Mouse (Mus musculus): ENCODE results near the gene Vstm5.
"Not testable (repeated sequence)": the region's sequence is repeated elsewhere in the genome, so short reads cannot be mapped to it uniquely, and the experiment has no call there.

The Vstm5 gene

DNA sequence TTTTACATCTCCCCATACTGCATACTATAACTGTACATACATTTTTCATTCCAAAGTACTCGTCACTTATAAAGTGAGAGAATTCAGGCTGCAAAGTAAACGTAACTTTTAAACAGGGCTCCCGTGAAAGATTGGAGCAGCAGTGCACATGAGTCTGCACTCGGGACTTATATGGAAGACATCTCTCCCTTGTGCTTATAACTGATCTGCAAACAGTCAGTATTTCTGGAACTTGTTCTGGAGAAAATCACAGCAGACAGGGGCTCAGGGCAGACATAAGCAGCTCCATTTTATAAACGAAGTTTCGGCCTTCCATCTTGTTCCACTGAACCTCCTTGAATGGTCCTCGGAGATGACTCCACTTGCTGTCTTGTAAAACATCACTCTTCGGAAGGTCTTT, 23.1 kb downstream of the Vstm5 start:
- no peak for DNase-seq (ENCODE audit: low read depth, low spot score)

DNA sequence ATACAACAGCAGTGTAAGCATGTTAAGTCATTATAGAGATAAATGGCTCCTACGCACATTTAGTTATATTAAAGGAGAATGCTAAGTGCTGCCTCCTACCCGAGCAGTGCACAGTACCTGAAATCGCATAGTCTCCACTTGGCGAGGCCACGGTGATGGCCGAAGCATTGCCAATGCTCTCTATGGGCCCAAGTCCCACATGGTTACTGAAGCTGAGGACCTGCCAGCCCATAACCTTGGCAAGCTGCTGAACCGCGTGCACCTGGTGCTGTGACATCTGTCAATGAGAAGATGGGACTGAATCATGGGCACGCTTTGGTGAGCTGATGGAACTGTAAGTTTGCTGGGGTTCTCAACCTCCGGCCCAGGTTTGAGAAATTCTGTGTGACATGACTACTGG, 24.6 kb downstream of the Vstm5 start:
- peak; percentile 68 for DNase-seq (ENCODE audit: low read depth, low spot score)

DNA sequence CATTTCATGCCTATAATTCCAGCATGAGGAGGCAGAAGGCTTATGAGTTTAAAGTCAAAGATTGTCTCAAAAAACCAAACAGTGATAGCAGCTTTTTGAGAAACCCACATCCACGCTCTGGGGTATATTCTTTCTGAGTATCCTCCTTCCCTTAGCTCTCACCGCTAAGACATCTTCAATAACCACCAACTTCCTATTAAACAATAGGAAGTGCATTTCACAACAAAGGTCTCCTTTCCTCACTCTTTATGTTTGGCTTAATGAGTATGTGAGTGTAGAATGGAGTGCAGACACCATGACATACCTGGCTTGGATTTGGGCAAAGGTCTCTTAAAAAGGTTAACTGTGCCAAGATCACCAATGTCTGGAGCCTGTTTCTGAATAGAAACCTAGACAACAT, 35.1 kb downstream of the Vstm5 start:
- DNase-seq (ENCODE audit: low read depth, low spot score) = no peak

DNA sequence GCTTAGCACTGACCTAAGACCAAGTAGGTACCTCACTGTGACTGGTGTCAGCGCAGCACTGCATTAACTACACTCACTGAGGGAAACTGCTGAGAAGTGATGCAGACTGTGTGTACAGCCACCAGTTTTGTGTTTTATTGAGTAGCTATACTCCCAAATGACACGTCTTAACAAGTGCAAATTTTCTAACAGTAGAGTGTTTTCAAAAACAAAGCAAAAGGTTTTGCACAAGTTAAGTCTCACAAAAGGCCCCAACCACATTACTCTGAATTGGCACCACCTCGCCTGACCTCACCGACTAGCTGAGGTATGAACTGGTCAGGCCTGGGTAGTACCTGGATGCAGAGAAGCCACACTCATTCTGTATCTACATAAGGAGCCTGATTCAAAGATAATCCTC, 38.0 kb downstream of the Vstm5 start:
- DNase-seq (ENCODE audit: low read depth, low spot score) = no peak

DNA sequence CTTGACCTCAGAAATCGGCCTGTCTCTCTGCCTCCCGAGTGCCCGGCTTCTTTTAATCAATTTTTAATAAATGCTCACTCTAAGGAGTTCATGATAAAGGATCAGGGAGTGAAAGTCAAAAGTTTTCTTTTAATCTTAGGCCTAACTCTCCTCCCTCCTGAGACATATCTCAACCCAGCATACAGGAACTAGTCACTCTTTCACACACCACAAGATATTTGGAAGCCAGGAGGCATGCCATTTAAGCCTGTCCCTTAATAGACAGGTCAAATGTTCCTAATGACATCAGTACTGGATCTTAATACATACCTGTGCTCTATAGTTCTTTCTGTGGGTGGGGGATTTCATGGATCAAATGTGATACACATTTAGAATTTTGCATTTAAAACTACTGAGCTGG, 39.5 kb downstream of the Vstm5 start:
- DNase-seq (ENCODE audit: low read depth, low spot score) = no peak

DNA sequence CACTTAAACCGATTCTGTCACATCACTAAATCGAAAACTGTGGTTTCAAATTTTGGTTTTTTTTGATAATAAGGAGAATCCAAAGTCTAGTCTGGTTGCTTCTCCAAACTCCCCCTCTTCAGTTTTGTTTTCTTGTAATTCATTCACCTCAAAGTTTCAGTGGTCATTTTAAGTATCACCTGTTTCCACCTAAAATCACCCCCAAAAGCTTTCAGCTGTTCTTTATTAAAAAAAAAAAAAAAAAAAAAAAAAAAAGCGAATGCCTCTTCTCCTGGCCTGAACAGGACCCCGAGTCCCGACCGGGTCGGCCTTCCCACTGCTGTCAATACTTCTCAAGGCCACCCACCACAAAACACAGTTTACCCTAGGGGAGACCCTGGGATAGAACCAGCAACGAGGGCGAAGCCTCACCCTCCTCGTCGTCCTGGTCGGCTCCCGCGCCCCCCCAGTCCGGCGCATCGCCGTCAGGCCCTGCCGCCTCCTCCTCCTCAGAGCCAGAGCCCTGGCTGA, 40.3 kb downstream of the Vstm5 start:
- no peak for DNase-seq (ENCODE audit: low read depth, low spot score)

DNA sequence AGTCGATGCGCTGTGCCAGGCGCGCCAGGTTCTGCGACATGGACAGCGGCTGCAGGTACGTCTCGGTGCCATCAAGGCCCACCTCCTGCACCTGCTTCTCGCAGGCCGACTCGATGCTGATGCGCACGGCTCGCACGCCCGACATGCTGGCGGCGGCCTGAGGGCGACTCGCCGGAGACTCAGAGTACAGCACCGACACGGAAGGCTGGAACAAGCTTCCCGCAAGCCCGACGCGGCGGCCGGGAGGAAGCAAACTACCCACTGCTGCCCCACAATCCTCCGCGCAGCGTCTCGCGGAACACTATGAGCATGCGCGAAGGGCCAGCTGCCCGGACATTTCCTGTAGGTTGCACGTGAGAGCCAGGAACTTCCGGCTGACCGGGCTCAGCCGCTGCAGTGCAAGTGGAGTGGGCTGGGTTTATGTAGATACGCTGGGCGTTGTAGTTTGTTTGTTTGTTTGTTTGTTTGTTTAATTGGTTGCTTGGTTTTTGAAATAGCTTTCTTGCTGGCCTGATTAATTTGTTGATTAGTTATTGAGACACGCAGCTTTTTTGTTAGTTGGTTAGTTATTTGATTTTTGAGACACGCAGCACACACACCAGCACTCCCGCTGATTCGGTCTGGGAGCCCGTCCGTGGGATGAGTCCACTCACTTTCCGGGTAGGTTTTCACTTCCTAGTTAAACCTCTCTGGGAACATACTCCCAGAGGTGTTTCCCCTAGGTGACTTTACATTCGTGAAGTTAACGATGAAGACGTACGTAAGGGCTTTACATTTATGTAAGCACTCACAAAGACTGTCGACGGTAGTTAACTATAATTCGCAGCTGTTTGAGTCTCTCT, 41.0 kb downstream of the Vstm5 start, which contains the start of gene Med17:
Gene Med17 (minus strand): TSS at position 283 of the 842 bp plus-strand sequence.
- peak; percentile 99 for DNase-seq (ENCODE audit: low read depth, low spot score)

DNA sequence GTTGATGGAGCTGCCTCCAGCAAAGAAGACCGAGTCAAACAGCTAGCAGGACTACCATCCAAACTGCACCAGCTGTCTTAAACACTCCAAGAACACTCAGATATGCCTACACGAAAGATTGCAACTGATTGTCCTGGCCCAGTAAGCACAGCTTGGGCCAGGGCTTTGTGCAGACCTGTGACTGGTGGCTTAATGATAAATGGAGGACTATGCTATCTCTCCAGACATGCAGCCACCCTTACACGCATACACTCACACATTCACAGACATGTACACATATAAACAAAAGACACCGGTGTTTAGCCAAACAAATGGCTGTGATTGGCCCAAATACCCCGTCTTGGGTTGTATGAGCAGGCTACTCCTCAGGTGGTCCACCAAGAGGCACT, 41.6 kb downstream of the Vstm5 start:
- no peak for DNase-seq (ENCODE audit: low read depth, low spot score)

DNA sequence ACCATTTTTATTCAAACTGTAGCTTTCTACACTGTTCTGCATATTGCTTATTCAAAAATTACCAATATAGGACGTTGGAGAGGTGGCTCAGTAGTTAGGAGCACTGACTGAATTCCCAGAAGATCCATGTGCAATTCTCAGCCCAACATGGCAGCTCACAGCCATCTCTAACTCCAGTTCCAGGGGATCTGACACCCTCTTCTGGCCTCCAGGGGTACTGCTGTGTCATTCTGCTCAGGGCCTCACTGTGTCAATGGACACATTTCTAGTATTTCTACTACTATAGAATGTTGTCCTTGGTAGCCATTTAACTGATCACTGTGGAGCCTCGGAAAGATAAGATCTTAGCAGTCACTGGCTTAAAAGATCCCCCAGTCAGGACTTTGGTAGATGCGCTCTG, 46.6 kb downstream of the Vstm5 start:
- DNase-seq (ENCODE audit: low read depth, low spot score) = no peak

DNA sequence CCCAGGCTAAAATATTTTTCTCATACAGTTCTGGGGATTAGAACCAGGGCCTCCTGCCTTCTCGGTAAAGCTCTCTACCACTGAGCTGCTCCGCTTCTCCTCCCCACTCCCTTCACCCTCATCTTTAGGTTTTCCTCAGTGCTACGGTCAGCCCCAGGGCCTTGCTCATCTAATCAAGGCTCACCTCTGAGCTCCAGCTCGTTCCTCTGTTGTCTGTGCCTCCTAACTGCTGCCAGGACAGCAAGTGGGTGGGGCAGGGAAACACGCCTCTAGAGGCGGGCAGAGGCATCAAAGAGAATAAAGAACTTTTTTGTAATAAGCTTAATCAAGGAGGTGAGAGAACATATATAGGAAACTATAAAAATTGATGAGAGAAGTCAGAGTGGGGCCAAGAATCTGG, 49.0 kb downstream of the Vstm5 start:
- DNase-seq (ENCODE audit: low read depth, low spot score) = no peak

DNA sequence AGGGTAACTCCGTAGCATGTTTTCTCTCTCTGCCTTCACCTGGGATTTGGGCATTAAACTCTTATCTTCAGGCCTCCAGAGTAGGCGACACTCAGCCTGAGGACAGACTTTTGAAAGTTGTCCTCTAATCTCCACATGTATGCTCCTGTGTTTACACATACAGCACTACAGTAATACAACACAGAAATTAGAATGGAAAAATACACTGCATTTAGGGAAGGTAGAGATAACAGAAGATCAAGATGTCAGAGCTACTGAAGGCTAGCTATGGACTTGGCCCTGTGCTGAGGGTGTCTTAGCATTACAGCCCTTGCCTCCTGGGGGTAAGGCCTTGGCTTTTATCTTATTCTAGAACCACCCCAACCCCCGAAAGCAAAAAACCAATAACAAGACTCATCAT, 49.6 kb downstream of the Vstm5 start:
- no peak for DNase-seq (ENCODE audit: low read depth, low spot score)

DNA sequence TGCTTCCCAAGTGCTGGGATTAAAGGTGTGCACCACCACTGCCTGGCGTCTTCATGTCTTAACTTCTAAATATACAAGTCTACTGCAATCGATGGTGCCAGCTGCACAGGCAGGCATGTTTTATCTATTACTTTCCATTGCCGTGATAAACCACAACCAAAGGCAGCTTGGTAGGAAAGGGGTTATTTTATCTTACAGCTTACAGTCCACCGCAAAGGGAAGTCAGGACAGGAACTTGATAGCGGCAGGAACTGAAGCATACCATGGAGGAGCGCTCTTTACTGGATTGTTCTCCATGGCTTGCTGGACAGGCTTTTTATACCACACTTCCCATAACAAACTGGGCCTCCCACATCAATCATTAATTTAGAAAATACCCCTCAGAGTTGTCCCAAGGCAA, 50.4 kb downstream of the Vstm5 start:
- DNase-seq (ENCODE audit: low read depth, low spot score) = no peak

DNA sequence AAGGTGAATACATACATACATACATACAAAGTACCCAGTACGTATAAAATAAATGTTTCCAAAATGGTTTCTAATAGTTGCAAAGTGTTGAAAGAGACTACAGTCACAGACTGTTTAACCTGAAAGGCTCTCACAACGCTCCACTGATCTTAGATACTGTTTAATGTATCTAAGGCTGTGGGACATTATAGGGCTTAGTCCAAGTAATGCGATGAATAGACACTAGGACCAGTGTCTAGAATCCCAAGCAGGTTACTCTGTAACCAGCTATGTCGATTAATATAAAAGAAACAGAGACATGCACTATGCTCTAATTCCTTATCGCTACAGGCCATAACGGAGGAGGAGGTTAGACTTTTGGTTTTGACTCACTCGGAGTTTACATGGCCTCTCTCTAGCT, 58.3 kb downstream of the Vstm5 start:
- no peak for DNase-seq (ENCODE audit: low read depth, low spot score)

DNA sequence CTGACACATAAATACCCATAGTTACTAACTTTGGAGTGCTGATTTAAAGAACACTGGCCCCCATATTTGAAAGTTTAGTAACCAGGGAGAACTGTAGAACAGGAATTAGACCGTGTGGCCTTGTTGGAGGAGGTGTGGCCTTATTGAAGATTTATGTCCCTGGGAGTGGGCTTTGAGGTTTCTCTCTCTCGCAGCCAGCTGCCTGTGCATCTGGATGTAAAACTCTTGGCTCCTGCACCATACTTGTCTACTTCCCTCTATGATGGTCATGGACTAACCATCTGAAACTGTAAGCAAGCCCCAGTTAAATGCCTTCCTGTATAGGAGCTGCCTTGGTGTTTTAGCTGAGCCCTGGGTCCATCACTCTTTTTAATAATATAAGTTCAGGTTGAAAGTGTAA, 59.6 kb downstream of the Vstm5 start:
- no peak for DNase-seq (ENCODE audit: low read depth, low spot score)

DNA sequence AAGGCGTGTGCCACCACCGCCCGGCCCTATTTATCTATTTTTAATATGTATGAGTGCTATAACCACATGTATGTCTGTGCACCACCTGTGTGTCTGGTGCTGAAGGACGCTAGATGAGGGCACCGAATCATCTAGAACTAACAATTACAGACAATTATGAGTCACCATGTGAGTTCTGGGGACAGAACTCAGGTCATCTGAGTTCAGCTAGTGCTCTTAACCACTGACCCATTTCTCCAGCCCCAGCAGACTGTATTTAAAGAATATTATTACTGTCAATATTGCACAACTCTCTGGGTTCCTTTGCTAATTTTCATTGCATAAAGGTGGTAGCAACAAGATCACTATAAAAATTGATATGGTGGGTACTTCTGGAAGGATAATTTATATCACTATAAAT, 61.2 kb downstream of the Vstm5 start:
- DNase-seq (ENCODE audit: low read depth, low spot score) = no peak

DNA sequence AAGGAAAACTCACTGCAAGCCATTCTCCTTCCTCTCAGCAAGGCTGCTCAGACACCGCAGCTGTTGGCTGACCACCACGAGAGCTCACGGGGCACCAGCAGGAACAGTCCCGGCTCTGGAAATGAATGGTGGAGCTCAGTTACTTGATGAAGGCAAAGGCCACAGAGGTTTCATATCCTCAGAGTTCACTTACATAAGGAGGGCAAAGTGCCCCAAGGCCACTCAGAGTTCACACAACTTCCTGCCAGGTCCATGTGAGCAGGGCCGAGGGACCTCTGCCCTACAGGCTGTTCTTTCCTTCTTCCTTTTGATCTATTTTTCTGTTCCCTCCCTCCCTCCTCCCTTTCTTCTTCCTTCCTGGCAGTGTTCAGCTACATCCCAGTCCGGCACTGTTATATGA, 62.6 kb downstream of the Vstm5 start:
- DNase-seq (ENCODE audit: low read depth, low spot score) = peak; percentile 29

DNA sequence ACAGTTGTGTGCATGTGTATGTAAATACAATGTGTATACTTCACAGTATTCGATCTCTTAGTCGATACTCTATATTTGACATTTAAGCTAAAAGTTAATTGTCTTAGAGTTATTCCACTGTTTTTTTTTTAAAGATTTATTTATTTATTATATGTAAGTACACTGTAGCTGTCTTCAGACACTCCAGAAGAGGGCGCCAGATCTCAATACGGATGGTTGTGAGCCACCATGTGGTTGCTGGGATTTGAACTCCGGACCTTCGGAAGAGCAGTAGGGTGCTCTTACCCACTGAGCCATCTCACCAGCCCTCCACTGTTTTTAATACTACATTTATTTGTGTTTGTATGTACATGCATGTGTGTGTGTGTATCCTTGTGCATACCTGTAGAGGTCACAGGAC, 63.2 kb downstream of the Vstm5 start:
- not testable (repeated sequence) for DNase-seq (ENCODE audit: low read depth, low spot score)

DNA sequence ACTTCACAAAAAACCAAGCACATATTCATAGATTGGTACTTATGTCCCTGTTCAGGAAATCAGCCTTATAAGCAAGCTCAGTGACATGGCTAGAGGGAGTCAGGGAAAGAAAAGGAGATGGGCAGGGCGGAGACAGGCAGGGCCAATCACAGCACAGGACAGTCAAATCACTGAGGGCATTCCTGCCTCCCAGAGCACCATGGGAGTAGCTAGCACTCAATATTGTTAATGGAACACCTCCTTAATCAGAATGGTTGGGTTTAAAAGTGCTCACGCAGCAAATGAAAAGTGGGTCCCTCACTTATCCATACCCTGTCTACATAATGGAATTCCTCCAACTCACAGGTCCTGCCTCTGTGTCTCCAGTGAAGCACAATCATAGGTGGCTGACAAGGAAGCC, 64.0 kb downstream of the Vstm5 start:
- no peak for DNase-seq (ENCODE audit: low read depth, low spot score)

DNA sequence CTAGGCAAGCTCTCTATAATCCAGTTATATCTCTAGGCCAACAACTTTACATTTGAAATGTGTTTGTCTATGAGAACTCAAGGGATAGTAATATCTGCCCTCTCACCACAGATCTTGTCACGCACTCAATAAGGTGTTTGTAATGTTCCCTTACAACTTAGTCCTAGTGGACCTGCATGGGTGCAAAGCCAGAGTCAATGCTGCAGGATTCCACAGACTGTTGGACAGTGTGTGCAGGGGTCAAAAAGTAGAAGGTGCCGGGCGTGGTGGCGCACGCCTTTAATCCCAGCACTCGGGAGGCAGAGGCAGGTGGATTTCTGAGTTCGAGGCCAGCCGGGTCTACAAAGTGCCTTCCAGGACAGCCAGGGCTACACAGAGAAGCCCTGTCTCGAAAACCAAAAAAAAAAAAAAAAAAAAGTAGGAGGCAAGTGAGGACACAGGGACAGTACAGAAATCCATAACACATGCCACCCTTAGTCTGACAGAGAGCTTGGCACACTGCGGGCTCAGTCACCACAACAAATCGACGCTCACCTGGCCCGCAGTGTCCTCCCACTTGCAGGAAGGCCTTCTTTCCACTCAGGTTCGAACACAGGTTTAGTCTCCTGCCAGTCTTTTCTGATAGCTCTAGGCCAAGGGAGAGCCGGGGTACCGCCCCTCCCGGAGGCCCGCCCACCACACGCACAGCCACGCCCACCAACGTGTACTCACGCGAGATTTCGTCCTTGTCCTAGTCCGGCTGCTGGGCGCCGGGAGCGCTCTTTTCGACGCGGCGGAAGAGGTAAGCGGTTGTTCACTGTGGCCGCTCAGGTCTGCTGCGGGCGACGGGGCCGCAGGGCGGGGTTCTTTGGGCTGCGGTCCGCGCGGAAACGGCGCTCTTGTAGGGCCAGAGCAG, 66.9 kb downstream of the Vstm5 start, which contains the start of gene Taf1d:
Gene Taf1d (plus strand): TSS at position 712 of the 895 bp plus-strand sequence.
- DNase-seq (ENCODE audit: low read depth, low spot score) = peak; percentile 97

DNA sequence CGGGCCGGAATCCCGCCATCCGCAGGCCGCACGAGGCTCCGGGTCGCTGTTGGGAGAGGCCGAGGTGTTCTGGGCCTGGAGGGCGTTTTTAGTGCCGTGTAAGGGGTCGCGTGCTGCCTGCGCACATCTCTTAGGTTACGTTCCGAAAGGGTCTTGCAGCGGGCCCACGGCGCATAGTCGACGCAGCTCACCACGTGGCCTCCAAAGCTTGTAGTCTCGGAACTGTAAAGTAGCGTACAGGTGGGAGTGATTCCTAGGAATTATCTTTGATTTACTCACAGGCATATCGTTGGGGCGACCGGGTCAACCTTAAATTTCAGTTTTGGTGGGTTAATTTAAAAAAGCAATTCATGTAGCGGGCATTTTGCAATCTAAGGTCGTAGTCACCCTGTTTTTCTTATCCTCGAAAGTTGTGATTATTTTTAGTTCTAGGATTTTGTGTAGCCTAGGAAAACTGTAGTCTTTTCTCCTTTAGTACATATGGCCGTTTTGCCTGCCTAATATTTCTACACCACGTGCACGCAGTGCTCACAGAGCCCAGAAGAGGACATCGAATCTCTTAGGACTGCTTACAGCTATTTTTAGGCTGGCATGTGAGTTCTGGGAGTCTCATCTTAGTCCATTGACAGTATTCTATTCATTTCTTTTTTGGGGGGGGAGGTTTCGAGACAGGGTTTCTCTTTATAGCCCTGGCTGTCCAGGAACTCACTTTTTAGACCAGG, 67.7 kb downstream of the Vstm5 start, which contains the start of gene 4931406C07Rik:
Gene 4931406C07Rik (minus strand): TSS at position 51 of the 722 bp plus-strand sequence.
- DNase-seq (ENCODE audit: low read depth, low spot score) = peak; percentile 47

DNA sequence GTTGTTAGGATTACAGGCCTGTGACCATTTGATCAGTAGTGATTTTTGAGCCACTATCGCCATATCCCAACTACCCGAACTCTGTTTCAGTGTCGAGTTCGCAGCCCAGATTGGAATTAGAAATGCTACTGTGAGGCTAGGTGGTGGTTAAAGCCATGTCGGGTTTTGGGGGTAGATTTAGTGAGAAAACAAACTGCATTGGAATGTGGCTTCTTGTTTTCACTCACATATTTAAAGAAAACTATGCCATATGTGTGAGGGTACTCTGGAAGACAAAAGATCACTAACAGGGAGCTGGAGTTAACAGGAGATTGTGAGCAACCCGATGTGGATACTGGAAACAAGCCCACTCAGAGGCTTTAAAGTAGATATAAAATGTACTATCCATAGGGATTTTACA, 68.4 kb downstream of the Vstm5 start:
- DNase-seq (ENCODE audit: low read depth, low spot score) = no peak

DNA sequence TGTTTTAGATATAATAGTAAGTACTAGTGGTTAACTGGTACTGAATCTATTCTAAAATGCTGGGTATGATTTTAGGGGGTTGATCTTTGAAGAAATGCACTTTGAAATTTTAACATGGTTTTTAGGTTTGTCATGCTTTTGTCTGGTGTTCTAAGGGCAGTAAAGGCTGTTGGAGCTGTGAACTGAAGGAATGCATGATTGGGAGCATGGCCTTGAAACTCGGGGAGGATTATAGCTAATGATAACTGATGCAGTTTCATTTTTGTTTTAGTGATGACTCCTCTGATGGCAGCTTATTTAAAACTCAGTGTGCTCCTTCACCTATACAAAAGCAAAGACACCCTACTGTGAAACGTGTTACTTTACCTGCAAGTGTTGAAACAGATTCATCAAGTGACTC, 69.4 kb downstream of the Vstm5 start:
- DNase-seq (ENCODE audit: low read depth, low spot score) = no peak
